Mouse (Mus musculus) adipocyte (in vitro differentiated cells): ENCODE measurements around the gene Eva1c.

Source experiments
- DNase-seq: peaks from one replicate; pipeline ENCODE4 v3.0.0-alpha.2; 2016; ENCODE audit warnings: low spot score

Gene Eva1c

DNA sequence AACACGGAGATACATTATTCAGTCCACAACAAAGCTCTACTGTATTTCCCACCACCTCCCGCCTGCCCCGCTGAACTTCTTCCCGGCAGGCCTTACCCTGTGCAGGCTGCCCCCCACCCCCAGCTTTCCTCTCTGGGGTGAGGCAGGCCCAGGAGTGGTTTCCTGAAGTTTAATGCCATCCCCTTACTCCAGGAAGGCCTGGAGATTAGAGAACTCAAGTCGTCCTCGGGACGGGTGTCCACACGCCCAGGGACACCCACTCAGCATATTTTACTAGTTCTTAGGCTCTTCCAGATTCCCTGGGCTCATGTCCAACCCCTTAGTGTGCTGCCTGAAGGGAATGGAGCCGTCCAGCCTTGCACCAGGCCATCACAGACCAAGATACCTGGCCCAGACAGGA, 39.1 kb downstream of the Eva1c start:
- no peak for DNase-seq

DNA sequence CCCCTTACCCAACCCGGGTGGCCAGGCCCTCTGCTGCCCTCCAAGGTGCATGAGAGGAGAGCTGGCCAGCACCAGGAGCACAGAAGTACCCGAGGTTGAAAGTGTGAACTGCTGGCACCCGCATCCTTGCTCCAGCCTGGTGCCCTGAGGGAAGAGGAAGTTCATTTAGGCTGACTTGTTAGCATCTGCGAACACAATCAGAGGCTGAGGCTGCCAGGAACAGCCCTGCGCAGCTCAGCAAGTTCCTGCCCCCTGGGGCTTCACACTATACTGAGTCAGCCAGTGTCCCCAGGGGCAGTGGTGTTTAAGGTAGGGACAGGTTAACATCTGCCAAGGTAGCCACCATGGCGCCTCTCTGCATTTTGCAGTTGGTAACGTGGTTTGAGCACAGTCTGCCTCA, 41.6 kb downstream of the Eva1c start:
- DNase-seq, result no peak

DNA sequence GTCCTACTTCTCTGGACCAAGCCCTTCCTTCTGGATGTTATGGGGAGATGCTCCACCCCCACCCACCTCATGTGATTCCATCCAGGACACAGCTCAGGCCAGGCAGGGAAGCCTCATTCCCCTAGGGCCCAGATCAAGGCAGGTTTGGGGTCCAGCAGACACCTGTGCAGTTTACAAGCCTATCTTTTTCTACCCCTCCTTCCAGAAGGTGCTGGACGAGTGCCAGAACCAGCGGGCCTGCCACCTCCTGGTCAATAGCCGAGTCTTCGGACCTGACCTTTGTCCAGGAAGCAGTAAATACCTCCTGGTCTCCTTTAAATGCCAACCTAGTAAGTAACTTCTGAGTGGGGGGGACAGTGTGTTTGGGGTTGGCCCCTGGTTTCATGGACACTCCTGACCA, 42.8 kb downstream of the Eva1c start:
- DNase-seq, result no peak

DNA sequence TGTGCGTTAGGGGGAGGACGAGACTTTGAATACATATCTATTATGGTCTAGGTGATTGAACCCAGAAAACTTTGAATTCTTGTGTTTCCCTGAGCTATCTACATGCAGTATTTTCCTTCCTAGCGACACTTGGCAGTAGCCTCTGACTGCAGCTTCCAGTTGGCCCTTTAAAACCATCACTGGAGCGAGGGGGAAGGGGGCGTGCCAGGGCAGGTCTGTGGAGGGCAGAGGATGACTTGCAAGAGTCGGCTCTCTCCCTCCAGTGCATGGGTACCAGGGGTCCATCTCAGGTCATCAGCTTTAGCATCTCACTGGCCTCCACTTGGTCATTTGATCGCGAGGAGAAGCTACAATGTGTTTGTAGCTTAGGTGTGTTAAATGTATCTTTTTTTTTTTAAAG, 46.4 kb downstream of the Eva1c start:
- no peak for DNase-seq

DNA sequence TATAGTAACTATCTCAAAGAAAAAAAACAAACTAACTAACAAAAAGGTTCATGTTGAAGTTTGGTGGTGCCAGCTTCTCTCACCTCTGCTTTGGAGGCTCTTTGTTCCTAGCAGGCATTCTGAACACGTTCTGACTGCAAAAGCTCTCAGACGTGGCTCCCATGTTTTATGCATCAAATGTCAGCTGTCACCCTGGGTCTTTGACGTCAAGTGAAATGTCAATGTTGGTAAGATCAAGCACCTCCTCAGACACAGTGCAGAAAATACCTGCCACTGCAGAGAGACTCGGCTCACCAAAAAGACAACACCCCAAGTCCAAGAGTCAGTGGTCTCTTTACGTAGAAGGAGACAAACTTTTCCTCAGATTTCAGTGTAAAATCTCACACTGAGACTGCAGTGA, 48.0 kb downstream of the Eva1c start:
- DNase-seq, result no peak

DNA sequence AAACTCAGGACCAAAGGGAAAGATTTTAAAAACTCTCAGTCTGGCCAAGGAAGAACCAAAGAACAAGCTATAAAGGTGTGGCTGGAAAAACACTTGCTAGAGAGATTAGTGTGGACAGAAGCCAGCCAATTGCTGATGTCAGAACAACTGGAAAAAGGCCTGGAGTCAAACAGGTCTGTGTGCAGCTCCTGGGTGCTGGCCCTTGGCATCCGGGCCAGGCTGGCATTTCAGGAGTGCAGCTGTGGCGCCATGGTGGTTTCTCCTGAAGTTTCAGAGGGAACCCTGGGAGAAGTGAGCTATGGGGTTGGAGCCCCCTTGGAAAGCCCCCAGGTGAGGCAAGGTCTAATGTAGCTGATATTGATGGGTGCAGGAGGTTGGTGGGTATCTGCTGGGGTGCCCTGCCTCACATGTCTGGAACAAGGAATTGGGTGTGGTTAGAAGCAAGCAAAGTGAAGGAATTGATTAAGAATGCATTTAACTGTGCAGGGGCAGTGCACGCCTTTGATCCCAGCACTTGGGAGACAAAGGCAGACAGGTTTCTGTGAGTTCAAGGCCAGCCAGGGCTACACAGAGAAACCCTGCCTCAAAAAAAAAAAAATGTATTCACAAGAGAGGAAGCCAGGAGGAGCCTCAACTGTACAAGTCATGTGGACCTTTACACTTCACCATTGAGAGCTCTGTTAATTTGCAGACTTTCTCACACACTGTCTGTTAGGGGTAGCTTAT, 51.8 kb downstream of the Eva1c start:
- DNase-seq, result no peak

DNA sequence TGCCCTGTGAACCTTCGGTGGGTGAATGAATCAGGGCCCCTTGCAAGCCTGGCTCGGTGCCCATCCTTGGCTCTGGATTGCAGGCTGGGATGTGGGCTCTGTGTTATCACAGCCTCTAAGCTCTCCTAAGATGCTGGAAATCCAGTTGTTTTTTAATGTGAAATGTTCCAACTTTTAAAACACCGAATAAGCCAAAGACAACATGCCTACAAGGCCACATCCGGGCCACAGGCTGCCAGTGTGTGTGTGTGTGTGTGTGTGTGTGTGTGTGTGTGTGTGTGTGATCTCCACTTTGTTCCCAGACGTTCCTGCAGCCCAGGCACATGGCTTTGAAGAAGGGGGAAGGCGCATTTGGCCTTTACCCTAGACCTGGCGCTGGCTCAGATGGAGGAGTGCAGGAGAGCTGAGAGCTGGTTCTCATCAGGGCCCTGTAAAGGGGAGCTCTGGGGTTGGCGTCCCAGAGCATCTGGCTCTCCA, 56.0 kb downstream of the Eva1c start:
- peak; percentile 76 for DNase-seq

DNA sequence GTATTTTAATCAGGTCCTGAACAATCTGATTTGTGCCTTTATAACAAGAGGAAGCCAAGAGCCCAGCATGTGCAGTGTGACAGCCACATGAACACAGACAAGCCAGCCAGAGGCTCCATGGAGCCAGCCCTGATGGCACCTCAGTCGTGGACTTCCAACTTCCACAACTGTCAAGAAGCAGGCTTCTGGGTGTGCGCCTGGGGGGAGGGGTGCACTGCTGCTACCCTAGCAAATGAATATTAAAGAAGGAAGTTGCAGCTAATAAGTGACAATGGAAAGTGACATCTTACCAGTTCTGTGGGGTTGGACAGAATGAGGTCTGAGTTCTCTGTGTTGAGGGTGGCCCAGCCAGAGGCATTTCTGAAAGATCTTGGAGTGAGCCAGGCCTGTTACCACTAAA, 58.8 kb downstream of the Eva1c start:
- DNase-seq, result no peak

DNA sequence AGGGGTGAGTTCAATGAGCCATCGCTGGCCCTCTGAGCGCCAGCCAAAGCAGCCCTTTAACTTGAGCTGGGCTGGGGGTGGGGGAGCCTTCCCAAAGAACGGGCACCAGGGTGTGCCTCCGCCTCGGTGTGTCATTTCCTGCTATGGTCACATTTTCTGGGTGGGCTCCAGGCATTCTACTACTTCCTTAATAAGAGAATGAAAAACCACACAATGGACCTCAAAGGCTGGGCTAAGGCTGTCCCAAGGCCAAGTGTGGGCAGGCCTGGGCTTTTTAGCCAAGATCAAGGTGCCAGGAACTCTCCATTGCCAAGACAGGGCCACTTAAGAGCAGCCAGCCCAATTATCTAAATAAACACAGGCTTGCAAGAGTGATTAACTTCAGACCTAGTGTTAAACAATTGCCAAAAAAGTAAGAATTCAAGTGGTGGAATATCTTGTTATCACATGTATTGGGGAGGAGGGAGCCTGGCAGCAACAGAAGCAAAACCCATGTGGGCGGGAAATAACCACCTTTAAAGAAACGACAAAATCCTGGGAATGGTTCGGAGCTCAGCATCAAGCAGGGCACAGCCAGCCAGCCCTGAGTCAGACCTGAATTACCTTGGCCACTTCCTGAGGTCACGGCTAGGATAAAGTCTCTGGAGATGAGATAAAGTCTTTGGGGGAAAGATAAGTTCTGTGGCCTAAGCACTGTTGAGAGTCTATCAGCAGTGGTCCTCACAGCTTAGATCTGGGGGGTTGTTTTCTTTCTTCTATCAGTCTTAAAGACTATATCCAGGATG, 59.5 kb downstream of the Eva1c start:
- DNase-seq, result peak; percentile 54

DNA sequence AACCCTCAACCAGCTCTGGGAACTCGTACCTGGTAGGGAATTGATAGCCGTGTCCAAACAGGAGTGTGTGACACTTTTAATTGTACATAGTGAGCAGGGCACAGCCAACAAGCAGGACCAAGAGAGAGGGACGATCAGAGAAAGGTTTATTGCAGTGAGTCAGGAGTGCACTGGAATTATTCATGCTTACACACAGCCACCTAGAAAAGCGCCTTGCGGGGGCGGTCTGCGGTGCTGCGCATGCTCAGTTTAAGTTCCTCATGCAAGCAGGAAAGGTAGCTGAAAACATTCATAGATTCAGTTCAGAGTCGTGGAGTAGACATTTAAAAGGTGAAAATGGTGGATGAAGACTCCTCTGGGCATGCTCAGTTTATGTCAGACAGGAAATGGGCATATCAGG, 64.2 kb downstream of the Eva1c start:
- no peak for DNase-seq

DNA sequence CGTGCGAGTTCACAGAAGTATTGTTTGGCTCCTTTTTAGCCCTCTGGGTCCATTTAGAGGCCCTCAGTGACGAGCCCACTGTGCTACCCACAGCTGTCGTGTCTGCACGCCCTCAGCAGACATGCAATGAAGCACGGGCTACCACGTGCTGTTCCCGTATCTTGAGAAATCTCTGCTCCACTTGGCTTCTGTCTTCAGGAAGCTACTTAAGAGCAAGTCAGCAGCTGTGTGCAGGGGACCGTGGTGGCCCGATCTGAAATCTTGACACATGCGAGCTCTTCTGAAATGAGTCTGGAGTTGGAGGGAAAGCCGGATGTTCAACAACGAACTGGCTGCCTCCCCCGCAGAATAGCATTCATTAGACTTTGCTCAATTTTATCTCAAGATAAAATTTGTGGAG, 65.1 kb downstream of the Eva1c start:
- no peak for DNase-seq

DNA sequence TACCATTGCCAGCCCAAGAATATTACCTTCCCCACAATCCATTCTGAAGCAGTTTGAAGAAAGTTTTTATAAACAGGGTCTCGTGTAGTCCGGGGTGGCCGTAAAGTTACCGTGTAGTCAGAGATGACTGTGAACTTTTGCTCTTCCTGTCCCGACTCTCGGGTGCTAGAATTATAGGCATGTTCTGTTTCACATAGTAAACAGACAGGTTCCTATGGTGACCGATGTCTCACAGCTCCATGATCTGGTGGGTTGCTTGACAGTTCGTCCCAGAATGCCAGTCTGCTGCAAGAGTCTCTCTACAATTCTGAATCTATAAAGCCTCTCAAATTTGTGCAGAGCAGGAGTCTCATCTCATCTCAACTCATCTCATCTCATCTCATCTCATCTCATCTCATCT, 65.6 kb downstream of the Eva1c start:
- no peak for DNase-seq

DNA sequence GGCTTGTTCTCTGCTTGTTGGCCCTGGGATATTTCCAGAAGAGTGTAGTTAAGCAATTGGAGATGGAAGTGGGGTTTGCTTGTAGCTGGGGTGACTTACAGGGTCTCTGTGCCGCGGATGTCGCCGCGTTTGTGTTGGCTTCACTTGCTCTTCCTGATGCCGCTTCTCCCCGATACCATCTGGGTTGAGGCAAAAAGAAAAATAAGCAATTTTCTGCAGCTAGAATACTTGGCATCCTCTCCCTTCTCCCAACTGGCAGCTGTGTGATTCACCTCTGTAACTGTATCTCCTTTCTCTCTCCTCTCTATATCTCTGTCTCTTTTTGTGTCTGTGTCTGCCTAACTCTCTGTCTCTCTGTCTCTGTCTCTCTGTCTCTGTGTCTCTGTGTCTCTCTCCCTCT, 66.5 kb downstream of the Eva1c start:
- no peak for DNase-seq

DNA sequence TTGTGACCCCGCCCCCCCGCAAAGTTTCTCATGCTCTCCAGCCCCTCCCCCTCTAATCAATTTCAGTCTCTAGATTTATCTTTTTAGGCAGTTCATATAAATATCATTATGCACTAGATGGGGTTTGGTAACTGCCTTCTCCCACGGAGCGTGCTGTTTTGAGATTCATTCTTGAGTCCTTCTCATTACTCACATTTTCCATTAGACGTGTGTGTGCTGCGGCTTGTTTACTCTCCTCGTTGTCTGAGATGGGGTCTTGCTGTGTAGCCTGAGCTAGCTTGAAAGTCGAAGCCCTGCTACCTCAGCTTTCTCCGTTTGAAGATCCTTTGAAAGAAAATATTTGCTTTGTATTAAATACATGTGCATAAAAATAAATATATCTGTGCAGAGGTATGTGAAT, 67.3 kb downstream of the Eva1c start:
- no peak for DNase-seq

DNA sequence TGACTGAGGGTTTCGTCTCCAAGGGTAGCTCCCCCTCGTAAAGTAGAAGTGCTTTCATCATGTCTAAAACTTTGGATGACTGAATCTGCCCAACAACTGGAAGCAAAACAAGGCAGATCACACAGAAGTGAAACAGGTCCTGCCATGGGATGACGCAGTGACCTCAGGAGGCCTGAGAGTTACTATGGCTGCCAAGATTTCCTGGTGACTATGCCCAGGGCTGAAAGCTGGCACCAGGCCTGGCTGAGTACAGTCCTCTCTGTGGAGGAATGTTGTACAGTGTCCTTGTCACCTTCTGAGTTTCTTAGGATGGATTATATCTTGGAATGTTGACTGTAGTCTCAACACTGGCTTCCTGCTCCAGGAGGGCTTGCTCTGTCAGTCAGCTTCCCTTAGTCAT, 71.1 kb downstream of the Eva1c start:
- DNase-seq, result peak; percentile 92

DNA sequence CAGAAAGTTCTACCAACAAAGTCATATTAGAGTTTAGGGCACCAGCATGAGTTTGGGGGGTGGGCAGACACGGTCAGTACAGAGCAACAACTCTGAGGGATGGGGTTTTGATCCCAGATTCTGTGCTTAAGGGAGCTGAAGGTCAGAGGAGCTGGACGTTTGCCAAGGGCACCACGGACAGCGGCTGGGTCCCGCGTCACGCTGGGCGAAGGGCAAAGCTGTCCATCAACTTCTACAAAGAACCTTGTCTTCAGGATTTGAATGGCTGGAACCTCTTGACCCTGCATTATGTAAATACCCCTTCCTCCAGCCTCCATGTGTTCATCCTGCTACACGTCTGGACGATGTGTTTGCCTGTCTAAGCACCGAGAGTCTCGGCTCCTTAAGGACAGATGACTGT, 73.0 kb downstream of the Eva1c start:
- peak; percentile 38 for DNase-seq

DNA sequence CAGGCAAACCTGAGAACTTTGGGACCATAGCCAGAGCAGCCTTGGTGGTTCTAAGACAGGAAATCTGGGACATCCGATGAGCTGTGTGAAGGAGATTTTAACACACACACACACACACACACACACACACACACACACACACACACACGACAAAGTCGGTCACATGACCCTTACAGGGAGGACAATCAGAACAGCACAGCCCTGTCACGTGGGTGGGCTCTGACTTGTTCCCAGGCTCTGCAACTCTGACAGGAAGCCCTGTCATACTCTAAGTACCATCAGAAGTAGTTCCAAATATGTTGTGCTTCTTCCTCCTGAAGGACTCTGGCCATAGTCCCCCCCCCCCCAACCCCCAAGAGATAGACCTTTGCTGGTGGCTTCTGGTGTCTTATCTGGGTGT, 74.8 kb downstream of the Eva1c start:
- no peak for DNase-seq

DNA sequence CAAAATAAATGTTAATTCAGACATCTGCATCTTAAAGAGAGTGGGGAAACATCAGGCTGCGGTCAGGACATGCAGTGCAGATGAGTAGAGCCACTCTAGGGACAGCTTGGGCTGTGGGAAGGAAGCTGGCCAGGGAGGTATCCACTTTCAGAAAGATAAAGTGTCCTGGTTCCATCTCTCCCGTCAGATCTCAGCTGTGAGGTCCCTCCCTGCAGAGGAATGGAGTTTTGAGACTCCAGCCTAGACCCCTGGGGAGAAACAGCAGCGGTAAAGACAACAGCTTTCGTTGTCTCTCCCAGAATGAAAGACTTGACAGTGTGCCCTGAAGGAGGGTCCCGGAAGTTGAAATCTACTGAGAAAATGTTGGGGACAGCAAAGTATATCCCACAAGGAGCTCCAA, 76.8 kb downstream of the Eva1c start:
- DNase-seq, result no peak

DNA sequence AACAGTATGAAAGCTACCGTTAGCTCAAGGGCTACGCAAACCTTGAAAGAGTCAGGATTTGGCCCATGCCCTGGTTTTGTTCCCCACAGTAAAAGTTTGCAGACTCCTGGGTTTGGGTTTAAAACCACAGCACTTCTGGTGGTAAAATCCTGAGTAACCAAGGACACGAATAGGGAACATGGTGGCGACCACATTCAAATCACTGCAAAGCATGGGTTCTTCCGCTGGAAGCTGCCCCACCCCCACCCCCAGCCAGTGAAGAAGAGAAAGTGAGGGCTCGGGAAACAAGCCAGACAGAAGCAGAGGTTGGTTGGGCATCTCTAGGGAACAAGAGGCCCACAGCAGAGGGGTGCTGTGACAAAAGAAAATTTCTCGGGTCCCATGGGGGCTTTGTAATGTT, 80.7 kb downstream of the Eva1c start:
- no peak for DNase-seq

DNA sequence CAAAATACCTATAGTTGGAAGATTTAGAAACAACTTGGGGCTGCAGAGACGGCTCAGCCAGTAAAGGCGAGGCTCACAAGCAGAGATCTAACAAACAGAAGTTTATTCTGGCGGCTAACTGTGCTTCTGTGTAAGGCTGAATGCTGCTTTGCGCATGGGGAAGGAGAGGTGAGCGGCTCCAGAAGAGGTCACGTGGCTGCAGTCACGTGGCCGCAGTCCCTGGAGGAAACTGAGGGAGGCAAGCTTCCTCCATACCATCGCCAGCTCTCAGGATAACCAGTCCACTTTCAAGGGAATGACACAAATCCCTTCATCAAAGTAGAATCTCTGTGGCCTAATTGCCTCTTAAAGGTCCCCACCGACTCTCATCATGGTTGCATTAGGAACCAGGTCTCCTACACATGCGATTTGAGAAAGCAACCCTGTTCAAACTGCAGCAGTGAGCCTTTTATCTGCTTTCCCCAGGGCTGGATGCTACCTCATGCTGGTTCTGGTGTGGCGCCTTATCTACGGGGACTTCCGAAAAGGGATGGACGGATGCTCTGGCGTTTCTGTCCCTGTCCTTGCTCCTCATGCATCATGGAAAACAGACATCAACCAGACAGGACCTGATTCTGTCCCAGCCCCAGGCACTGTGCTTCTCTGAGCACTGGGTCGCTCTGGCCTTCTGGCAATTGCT, 84.5 kb downstream of the Eva1c start:
- no peak for DNase-seq

DNA sequence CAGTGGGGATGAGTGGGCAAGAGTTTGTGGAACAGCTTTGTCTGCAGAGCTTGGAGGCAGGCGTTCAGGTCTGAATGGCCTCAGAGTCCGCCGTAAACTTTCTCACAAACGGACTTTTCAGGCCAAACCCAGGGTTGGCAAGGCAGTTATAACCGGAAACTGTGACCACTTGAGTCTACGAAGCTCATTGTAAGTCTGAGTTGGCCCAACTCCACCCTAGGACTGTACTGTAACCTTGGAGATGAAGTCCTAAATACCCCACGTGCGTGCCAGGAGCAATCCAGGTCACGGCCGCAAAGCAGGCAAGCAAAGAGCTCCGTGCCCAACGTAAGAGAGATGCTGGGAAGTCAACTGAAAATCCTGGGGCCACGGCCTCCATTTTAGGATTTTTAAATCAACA, 85.2 kb downstream of the Eva1c start:
- no peak for DNase-seq

DNA sequence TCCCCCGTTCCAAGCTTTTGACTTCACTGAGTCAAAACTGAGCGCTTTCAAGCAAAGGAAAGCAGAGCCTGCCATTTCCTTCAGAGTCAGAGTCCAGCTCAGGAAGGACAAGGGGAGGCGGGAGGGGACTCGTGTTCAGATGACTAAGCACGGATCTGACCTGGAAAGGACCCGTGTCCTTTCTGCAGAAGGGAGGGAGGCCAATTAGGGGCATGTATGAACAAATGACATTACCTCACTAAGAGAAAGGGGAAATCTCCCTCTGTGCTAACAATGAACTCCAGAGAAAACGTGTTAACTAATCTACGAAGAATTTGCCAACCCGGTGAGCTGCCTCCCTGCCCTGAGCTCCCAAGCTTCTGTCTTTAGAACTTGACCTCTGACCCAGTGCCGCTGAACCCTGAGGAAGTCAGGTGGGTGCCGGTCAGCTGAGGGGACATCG, 89.5 kb downstream of the Eva1c start:
- peak; percentile 25 for DNase-seq

DNA sequence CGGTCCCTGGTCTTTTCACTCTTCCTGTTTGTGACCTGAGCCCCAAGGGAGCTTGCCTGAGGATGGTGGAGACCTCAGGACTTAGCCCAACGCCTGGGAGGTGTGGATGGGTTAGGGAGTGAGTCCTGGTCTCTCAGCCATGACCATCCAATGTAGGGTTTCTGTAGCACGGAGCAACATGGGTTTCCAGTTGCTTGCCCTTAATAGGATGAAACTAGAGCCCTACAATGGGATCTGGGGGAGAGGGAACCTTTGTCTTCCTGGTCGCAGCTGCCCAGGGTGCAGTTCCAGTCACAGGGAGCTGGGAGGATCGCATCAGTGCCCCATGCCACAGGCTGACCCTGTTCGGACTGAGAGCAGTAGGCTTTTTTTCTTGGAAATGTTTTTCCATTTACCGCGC, 90.6 kb downstream of the Eva1c start:
- DNase-seq, result no peak
